Mouse (Mus musculus): ENCODE measurements at regions not wholly inside any gene's neighbourhood (a gene's known extent, or its start where the extent isn't known, plus 50 kb on each side); places are given as distances from the start of the nearest gene placed in this dataset.
"Not testable (repeated sequence)": the region's sequence is repeated elsewhere in the genome, so short reads cannot be mapped to it uniquely, and the experiment has no call there.

DNA sequence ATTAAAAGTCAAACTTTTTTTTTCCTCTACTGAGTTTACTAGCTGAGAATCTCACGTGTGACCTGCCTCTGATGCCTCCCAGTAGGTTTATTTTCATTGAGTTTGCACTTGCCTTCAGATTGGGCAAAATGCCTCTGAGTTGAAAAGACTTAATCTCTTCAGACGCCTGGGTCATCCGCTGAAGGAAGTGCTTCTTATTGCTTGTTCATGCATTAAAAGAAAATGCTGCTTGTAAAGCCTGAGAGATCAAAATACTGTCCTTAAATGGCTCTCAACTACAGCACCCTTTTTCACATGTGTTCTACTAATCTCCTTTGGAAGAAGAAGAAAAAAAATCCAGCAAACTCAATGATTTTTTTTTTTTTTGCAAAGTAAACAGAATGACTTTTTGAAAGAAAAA, 351.5 kb downstream of the Kcnh5 start:
- intact Hi-C loops (cut with DNase I) = no loop called here
- DNase-seq = no peak

DNA sequence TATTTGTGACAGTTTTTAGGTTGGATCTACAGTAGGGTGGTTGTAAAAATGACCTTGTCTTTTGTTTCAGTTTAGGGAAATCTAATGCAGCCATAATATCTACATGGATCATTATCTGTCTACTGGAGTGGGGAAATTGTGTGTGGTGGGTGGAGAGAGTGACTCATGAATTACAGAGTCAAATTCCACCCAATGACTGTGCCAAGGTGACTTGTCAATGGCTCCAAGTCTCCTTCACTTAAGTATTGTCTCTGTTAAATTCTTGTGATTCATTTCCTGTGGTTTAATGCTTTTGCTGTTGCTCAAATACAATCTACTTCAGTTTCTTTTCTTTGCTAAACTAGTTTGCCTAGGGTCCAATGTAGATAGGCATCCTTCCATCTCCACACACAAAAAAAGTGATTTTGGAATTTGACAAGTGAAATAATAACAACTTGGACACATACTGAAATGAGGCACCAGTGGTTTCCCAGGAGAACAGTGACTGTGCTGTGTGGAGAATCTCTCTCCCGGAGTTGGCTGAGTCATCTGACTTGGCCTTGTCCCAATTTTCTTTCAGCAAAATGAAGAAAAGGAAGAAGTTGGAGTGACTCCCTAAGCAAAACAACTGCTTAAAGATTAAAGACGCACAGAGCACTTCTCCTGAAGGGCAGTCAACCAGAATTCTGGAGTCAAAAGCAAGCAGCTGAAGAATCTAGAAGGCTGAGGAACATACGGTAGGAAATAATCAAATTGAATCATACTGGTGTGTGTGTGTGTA, 352.2 kb downstream of the Kcnh5 start:
- intact Hi-C loops (cut with DNase I) = no loop called here

DNA sequence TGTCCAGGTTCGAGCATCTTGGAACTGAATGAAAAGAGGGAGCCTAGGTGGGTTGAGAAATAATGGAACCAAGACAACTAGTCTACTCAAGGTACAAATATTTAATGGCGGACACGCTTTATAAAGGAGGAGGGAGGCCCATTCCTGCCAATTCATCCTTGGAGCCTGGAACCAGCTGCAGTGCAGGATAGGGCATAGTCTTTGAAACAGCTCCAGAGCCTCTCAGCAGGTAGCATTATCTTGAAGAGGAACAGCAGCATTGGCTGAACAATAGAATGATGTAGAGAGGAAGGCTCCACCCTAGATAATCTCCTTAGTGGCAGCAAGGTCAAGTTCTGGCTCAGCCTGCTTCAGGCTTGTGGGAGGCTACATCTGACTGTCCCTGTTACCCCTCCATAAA, 361.0 kb downstream of the Kcnh5 start:
- DNase-seq; intact Hi-C loops (cut with DNase I): not testable (repeated sequence)

More for the DNA sequence above, 352.2 kb downstream of the Kcnh5 start:
- DNase-seq = peak in 1 of 2 experiments; percentile 25

DNA sequence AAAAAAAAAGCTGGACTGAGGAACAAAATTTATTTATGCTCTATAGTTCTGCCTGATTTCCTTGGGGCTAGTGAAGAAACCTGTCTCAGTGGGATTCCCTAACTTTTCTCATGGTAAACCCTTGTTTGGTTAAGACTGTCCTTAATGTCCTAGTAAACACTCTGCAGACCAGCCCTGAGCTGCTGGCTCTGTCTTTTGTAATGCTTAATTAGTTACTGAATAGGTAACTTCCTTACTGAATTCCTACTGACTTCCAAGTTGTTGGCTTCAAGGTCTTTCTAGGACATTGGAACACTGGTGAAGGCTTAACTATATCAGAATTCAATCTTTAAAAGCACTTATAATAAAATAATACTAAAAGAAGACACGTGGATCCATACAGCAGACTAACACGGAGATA, 368.6 kb downstream of the Kcnh5 start:
- DNase-seq; intact Hi-C loops (cut with DNase I): not testable (repeated sequence)

DNA sequence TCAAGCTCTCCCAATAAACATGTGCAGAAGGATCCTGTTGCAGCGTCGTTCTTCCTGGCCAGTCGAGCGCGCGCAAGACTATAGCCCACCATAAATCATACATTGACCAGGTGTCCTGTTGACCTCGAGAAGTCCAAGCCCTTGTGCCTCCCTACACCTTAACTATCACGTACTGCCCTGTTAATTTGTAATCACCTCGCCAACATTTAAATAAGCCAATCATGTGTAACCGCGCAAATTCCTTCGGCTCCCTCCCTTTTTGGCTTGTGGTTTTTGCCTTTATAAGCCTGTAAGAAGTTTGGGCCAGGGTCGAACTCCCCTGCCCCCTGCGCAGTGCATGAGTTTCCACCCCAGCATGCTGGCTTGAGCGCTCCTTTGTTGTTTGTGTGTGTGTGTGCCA, 369.2 kb downstream of the Kcnh5 start:
- intact Hi-C loops (cut with DNase I); DNase-seq: not testable (repeated sequence)

DNA sequence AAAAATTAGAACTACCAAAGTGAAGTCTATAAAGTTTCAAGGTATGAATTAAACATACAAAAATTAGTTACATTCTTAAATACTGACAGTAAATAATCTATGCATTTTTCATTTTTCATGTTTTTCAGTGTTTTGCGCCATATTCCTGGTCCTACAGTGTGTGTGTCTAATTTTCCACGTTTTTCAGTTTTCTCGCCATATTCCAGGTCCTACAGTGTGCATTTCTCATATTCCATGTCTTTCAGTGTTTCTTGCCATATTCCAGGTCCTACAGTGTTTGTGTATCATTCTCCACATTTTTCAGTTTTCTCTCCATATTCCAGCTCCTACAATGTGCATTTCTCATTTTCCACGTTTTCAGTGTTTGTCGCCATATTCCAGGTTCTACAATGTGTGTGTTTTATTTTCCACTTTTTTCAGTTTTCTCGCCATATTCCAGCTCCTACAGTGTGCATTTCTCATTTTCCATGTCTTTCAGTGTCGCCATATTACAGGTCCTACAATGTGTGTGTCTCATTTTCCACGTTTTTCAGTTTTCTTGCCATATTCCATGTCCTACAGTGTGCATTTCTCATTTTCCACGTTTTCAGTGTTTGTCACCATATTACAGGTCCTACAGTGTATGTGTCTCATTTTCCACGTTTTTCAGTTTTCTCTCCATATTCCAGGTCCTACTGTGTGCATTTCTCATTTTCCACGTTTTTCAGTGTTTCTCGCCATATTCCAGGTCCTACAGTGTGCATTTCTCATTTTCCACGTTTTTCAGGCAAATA, 373.2 kb downstream of the Kcnh5 start:
- intact Hi-C loops (cut with DNase I) = no loop called here
- peak in 1 of 2 experiments; percentile 28 for DNase-seq

DNA sequence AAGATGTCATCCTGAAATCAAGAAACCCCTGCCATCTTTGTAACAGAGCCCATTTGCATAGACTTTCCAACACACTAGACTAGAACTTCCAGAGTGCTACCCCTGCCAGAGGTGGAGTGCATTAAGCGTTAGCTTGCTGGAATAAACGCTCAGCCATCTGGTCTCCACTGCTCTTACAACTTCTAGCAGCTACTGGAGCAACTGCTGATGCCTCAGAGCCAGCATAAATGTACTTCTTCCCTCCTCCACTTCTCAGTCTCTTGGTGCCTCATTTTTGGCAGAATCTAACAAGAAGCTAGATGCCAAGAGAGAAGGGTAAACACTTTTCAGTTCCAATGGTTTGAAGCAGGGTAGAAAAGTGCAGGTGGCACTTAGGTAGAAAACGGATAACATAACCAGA, 385.1 kb downstream of the Kcnh5 start:
- intact Hi-C loops (cut with DNase I) = no loop called here

DNA sequence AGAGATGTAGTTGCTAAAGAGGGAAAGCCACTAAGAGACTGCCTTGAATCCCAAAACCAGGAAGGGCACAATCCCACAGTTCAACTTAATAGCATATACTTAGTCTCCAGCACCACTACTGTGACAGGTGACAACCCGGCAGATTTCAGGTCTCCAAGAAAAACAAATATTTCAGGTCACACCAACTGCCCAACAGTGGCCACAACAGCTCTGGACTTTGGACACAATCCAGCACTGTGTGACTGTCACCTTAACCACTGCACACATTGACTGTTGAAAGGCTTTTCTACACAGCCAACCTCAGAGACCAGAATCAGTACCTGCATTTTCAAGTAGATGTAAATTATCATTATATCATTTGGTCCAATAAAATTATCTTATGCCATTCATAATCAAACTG, 414.8 kb downstream of the Kcnh5 start:
- no peak for DNase-seq
- intact Hi-C loops (cut with DNase I) = no loop called here

More for the DNA sequence above, 385.1 kb downstream of the Kcnh5 start:
- DNase-seq = no peak

DNA sequence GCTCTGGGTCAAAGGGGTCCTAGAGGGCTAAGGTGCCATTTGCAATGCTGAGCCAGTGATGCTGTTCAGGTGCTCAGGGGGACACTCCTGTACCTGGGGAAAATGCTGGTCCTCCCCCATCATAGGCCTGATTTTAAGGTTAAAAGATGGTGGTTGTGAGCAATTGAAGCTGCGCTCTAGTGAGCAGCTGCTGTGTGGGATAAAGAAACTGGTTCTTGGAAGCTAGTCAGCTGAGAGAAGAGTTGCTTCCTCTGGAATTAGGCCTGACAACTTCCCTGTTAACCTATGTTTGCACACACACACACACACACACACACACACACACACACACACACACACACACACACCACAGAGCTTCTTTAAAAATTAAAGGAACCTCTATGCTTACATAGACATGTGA, 428.9 kb upstream of the Gm11042 start:
- no peak for DNase-seq
- intact Hi-C loops (cut with DNase I) = no loop called here

DNA sequence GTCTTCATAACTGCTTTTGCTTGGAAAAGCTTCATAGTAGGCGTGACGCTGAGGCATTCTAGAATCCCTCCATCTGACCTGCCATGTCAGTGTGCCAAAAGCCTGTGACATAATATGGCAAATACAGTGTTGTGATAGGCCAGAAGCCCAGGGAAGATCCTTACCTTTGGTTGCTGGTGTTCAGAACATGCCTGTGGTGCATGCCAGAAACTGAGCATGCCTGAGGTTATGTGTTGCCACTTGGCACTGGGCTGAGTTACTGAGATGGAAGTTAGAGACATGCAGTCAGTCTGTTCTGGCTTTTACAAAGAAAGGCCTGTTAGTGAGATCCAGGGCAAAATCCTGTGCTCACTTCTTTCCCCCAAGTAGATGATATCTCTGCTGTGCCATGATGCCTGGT, 412.7 kb upstream of the Gm11042 start:
- intact Hi-C loops (cut with DNase I) = no loop called here

DNA sequence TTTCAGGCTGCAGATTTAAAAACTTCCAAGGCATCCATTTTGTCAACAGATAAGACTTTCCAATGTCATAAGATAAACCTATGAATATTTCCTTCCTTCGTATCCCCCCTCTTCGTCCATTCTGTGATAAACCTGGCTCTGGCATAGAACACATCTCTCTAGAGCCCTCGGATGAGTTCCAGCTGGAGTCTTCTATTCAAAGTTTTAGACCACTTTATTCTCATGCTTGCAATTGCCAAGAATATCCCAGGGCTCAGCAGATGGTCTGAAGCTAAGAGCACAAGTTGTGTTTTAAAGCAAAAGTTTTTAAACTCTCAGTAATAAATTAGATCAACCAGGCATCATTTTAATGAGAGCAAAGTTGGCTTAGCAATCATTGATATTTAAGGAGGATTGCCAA, 363.0 kb upstream of the Gm11042 start:
- intact Hi-C loops (cut with DNase I) = no loop called here
- no peak for DNase-seq

More for the DNA sequence above, 412.7 kb upstream of the Gm11042 start:
- DNase-seq = no peak

DNA sequence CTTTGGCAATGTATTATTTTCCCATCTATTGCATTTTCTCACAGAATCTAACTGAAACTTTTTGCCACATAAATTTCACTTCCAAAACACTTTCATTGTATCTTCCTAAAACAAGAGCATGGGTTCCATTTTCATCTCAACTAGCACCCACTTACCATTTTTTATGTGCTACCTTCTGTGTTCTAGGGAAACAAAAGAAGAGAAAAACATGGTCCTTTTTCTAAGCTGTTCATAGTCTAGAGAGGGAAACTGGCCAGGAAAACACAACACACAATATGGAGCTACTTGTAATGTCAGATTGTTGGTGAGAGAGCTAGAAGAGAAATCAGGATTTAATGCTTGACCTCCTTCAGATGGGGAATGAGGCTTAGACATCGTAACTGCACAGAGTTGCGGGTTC, 361.6 kb upstream of the Gm11042 start:
- no peak for DNase-seq
- intact Hi-C loops (cut with DNase I) = no loop called here

DNA sequence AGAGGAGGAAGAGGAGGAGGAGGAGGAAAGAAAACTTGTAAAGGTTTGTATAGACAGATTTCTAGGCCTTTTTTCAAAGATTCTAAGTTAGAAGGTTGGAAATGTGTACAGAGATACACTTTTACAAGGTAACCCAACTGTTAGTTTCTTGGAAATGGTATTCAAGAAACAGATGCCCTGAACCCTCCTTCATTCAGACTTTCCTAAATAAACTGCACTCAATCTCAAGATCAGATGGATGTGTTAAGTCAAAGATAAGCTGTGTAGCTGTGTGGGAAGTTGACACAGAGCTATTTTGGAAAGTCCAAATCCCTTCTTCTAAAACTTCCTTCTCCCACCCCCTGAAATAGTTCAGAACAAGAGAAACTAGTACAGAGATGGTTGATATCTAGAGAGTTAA, 342.2 kb upstream of the Gm11042 start:
- intact Hi-C loops (cut with DNase I) = no loop called here

DNA sequence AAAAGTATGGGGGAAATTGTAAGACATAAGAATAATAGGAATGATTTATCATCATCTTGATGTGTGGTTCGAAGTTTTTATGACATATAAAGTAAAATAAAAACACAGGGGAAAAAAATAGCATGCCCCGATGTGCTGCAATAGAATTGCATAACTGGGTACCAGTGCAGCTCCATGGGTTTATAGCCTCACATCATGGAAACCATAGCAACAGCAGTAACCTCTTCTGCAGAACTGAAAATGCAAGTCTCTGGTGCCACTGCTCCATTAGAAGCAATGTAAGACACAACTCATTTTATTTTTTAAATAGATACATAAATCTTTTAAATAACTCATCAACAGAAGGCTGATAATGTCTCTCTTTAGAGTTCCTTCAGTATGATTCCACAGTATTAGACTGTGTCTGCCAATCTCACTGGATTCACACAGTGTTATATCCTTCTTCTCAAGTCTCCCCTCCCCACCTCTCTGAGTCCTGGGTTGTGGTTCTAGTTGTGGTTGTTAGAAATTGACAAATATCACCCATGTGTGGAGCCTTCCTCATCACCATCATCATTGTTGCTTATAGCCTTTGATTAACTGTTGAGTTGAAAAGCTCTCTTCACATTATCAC, 340.9 kb upstream of the Gm11042 start:
- intact Hi-C loops (cut with DNase I) = no loop called here
- no peak for DNase-seq

More for the DNA sequence above, 342.2 kb upstream of the Gm11042 start:
- no peak for DNase-seq

DNA sequence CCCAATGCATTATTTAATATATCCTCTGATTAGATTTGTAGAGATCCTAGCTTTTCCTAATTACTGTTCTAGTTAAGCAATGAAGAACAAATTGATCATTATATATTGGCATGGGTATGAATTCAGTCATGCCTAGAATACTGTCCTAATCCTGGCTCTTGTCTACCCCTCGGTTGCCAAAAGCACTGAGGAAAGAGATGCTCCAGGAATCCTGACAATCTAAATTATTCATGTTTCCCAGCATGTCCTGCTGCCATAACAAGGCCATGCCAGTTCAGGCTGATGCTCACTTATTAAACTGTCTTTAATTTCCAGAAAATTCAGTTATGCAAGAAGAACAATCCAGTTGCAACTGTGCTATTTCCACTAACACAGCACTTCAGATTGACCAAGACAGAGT, 335.1 kb upstream of the Gm11042 start:
- intact Hi-C loops (cut with DNase I) = no loop called here
- DNase-seq = no peak

DNA sequence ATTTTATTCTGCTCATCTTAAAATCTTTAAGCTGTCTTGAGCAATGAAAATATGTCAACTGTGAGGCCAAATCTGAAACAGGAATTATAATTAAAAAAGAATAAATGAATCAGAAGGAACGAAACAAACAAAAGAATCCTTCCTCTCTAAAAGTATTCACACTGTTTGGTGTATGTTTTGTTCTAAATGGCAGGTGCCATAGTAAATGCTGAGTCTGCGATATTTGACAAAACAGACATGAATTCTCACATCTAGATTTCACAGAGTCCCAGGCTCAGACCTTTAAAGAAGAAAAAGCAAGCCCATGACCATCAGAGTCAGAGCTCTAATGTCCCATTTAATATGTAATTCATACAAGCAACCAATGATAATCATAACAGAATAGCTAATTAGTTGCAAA, 316.6 kb upstream of the Gm11042 start:
- no peak for DNase-seq
- intact Hi-C loops (cut with DNase I) = no loop called here

DNA sequence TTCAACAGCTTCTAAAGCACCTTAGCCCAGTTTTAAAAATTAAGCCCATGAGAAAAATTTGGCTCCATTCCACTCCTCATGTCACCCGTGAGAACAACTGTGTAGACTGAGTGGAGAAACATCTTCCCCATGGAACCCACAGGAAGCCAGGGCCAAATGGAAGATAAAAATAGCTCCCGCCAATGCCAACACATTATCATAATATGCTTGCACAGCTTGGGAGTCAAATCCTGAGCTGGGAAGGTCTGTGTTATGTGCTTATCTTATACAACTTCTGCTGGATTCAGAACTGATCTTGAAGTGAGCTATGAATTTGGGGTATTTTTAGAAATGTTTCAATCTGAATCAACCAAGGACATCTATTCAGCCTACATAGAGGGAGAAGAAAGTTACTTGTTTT, 279.0 kb upstream of the Gm11042 start:
- intact Hi-C loops (cut with DNase I) = no loop called here
- DNase-seq = no peak

DNA sequence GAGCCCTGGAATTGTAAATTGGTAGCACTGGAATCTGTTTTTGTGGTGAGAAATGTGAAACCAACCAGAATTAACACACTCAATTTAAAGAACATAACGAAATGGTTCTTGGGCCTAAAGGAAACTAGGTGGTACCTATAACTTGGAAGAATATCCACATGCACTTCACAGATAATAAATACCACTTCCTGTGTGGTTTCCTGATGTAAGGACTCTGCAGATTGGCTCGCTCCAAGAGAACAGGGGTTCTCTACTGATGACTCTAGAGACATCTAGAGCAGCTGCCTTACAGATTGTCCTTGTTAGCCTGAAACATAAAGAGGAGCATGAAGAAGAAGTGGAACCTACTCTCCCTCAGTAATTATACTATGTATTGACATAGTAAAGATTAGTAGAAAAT, 238.4 kb upstream of the Gm11042 start:
- intact Hi-C loops (cut with DNase I) = no loop called here
- no peak for DNase-seq

DNA sequence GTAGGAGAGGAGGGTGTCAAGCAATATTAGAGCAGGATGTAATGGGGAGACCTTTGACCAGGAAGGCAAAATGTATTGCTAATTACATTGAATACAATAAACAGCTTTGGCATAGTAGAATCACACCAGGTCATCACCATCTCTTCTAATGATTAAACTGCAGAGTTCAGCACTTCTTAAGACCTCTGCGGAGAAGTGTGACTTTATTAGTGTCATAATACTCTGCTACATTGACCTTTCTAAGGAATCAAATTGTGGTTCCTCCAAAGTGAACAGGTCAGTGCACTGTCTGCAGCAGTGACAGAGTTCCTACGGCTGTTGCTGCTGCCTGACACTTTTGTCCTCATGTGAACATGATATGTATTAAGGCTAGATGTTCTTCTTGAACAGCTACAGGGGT, 228.0 kb upstream of the Gm11042 start:
- DNase-seq = no peak
- intact Hi-C loops (cut with DNase I) = no loop called here

DNA sequence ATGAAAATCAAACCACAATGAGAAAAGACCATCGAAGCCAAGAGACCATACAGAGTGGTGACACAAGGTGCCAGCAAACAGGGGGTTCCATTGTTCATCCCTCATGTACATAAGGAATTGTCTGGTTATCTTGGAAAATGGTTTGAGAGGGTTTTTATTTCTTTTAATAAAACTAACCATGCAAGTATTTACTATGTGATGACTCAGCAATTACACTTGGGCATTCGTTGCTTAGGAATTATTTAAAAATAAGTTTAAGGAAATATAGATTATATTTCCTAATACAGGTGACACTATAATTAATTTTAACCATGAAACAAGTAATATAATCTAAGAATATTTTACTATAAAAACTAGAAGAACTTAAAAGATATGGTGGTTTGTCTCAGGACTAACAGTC, 218.7 kb upstream of the Gm11042 start:
- intact Hi-C loops (cut with DNase I) = no loop called here
- DNase-seq = no peak

DNA sequence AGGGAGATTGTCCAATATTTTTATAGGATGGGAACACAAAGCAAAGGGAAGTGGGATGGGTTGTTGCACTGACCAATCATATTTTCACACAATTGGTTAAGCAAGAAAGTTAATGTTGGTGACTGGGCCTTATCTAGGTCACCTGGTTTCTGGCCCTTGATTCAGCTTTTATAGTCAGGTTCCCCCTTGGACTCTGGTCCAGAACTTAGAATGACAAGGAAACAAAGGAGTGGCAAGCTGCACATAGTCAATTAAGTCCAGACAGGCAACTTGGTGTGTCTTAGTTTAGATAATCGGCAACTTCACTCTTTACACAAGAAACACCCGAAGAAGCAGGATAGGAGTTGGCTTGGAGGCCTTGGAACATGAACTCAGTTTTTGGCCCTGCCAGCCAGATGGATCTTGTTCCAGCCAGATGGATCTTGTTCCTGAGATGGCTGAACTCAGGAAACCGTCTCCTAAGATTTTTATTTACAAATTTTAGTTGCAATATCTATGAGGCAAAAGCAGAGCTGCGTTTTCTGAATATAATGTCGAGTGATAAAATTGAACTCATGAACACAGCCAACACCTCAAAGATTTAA, 212.9 kb upstream of the Gm11042 start:
- intact Hi-C loops (cut with DNase I) = no loop called here
- peak in 1 of 2 experiments; percentile 5 for DNase-seq
